Mouse (Mus musculus) heart, adult 2 months (tissue): ENCODE measurements around the gene Sycp3. TPM values are rescaled to one million over a fixed set of nuclear protein-coding genes. Genes with fewer than 3 reads are reported as not detected.
A peak's percentile ranks its signal among the peaks of the same experiment; 100 is the strongest.
"Not testable (repeated sequence)": the region's sequence is repeated elsewhere in the genome, so short reads cannot be mapped to it uniquely, and the experiment has no call there.

Experiments used
- DNase-seq, 2 experiments: peaks; one replicate each; pipeline ENCODE4 v3.0.0; 2021
- H3K27ac ChIP-seq: fragments of 200-600 bp; 2 replicates; pipeline ENCODE4 v1.8.1; 2022
- H3K27me3 ChIP-seq: fragments of 200-500 bp; 2 replicates; pipeline ENCODE4 v1.6.1; 2012; ENCODE audit warnings: mild to moderate bottlenecking, low read length, inconsistent platforms, mixed read lengths; ENCODE audit not compliant: control insufficient read depth, insufficient read depth
- H3K36me3 ChIP-seq: fragments of 200-500 bp; 2 replicates; pipeline ENCODE4 v1.6.1; 2012; ENCODE audit warnings: low read length, inconsistent platforms; ENCODE audit not compliant: control insufficient read depth, insufficient read depth
- H3K4me1 ChIP-seq: fragments of 200-500 bp; 2 replicates; pipeline ENCODE4 v1.6.1; 2011; ENCODE audit warnings: low read length; ENCODE audit not compliant: control insufficient read depth, insufficient read depth
- H3K4me3 ChIP-seq: fragments of 200-600 bp; 2 replicates; pipeline ENCODE4 v1.8.1; 2022
- H3K79me2 ChIP-seq: fragments of 200-500 bp; replicated peaks from 2 replicates; pipeline ENCODE4 v1.6.1; 2012; ENCODE audit warnings: mild to moderate bottlenecking, inconsistent platforms, low read length, moderate library complexity, mixed read lengths; ENCODE audit not compliant: control insufficient read depth, insufficient read depth
- H3K9ac ChIP-seq: fragments of 200-500 bp; 2 replicates; pipeline ENCODE4 v1.6.1; 2012; ENCODE audit warnings: low read depth, mild to moderate bottlenecking, control low read depth, inconsistent platforms, low read length, mixed read lengths
- CTCF ChIP-seq: fragments of 200-600 bp; IDR thresholded peaks from 2 replicates; pipeline ENCODE4 v1.8.1; 2022; ENCODE audit warnings: antibody characterized with exemption, mild to moderate bottlenecking, moderate library complexity
- EP300 ChIP-seq: fragments of 200-500 bp; IDR thresholded peaks from 2 replicates; pipeline ENCODE4 v1.6.1; 2011; ENCODE audit warnings: low read depth, low read length, control low read depth; ENCODE audit not compliant: insufficient read depth
- POLR2A ChIP-seq: fragments of 200-500 bp; IDR thresholded peaks from 2 replicates; pipeline ENCODE4 v1.6.1; 2011; ENCODE audit warnings: mild to moderate bottlenecking, low read depth, low read length, control low read depth; ENCODE audit not compliant: insufficient read depth
- WGBS: fragments of 180-500 bp; shearing (Covaris S2); methylation state at CpG from one replicate; pipeline ENCODE4 v1.1.7; 2018; 5-methylcytosine and 5-hydroxymethylcytosine counted together
- intact Hi-C: fragments of 180-260 bp; cut with DNase I; formaldehyde crosslinking; loops from one replicate; pipeline ENCODE4 v1.15.1; 2025
- polyA plus RNA-seq: library from polyadenylated mRNA; depleted of rRNA; stranded (reverse); fragments of >200 nt; gene quantifications from 2 replicates; pipeline ENCODE4 v1.2.3, GENCODE M21; 2012
- total RNA-seq, 2 experiments: library from RNA; stranded (reverse); gene quantifications; 2 replicates each; pipeline ENCODE4 v1.2.3; 2021

Gene Sycp3
- total and polyA plus RNA-seq, 3 experiments: not detected

GRCm38 (mm10) chr10:88507691-88508143 lies 48.3 kb downstream of the Sycp3 start:
- intact Hi-C loops: no loop called here
- no peak for TF ChIP-seq POLR2A
- no peak for TF ChIP-seq EP300
- TF ChIP-seq CTCF: no peak
- WGBS: 74% methylated on average over 7 of the region's 7 CpGs
- Histone ChIP-seq H3K36me3 (0 out of 2 replicates have a peak, but pooled peaks cover 2% of the 10 kb centered on the region), H3K79me2 (no peaks in the 10 kb centered on the region), H3K4me1 (peaks cover 1% of the 10 kb centered on the region; the same call in 1 of the 2 replicates), H3K4me3 (no peak overlapping the region), H3K27ac (no peak overlapping the region), H3K27me3 (no peaks in the 10 kb centered on the region), H3K9ac (no peak overlapping the region)
- no peak for DNase-seq

- no peak for TF ChIP-seq CTCF
- TF ChIP-seq EP300: peak; percentile 80
- 0 out of 2 replicates have a peak, but pooled peaks have one; percentile 13 for TF ChIP-seq POLR2A
- no peaks in the 10 kb centered on the region for H3K36me3 ChIP-seq
- no peaks in the 10 kb centered on the region for H3K79me2 ChIP-seq
- H3K27me3 ChIP-seq: no peaks in the 10 kb centered on the region
- H3K4me1 ChIP-seq: peaks cover 1% of the 10 kb centered on the region; the same call in 1 of the 2 replicates
- peak; percentile 53 to 80 for DNase-seq
- intact Hi-C loops: loop anchor here (5.0 kb wide), 1 partner anchor 112 kb away; no protein-coding TSS in a partner anchor
- H3K4me3 ChIP-seq: no peak overlapping the region
- WGBS: 39% methylated on average over 12 of the region's 12 CpGs
- 0 out of 2 replicates have a peak overlapping the region, but pooled peaks have one; percentile 4 for H3K9ac ChIP-seq
- H3K27ac ChIP-seq: peak overlapping the region; percentile 87
Measured at GRCm38 (mm10) chr10:88510503-88511271, 51.3 kb downstream of the Sycp3 start.

GRCm38 (mm10) chr10:88511355-88511754 lies 52.0 kb downstream of the Sycp3 start:
- Histone ChIP-seq H3K4me3 (no peak overlapping the region), H3K27ac (peak overlapping the region; percentile 87), H3K79me2 (no peaks in the 10 kb centered on the region), H3K4me1 (peaks cover 1% of the 10 kb centered on the region; the same call in 1 of the 2 replicates), H3K27me3 (no peaks in the 10 kb centered on the region), H3K36me3 (no peaks in the 10 kb centered on the region), H3K9ac (no peak overlapping the region)
- TF ChIP-seq POLR2A: no peak
- TF ChIP-seq CTCF: no peak
- TF ChIP-seq EP300: no peak
- WGBS: 64% methylated on average over 9 of the region's 9 CpGs
- intact Hi-C loops: loop anchor here (5.0 kb wide), 1 partner anchor 111 kb away; no protein-coding TSS in a partner anchor
- DNase-seq: no peak

GRCm38 (mm10) chr10:88513574-88514135 lies 54.3 kb downstream of the Sycp3 start:
- no peaks in the 10 kb centered on the region for H3K27me3 ChIP-seq
- H3K4me3 ChIP-seq: no peak overlapping the region
- H3K79me2 ChIP-seq: no peaks in the 10 kb centered on the region
- TF ChIP-seq CTCF: 0 out of 2 replicates have a peak, but pooled peaks have one; percentile 12
- no peak for TF ChIP-seq EP300
- no peak for TF ChIP-seq POLR2A
- H3K27ac ChIP-seq: peak overlapping the region; percentile 59
- H3K36me3 ChIP-seq: no peaks in the 10 kb centered on the region
- DNase-seq: no peak
- peaks cover 1% of the 10 kb centered on the region; the same call in 1 of the 2 replicates for H3K4me1 ChIP-seq
- H3K9ac ChIP-seq: no peak overlapping the region
- intact Hi-C loops: loop anchor here (5.0 kb wide), 1 partner anchor 109 kb away; no protein-coding TSS in a partner anchor
- 69% methylated on average over 8 of the region's 8 CpGs for whole genome bisulfite sequencing

GRCm38 (mm10) chr10:88514495-88514894 lies 55.1 kb downstream of the Sycp3 start:
- no peaks in the 10 kb centered on the region for H3K27me3 ChIP-seq
- H3K4me3 ChIP-seq: no peak overlapping the region
- H3K79me2 ChIP-seq: no peaks in the 10 kb centered on the region
- peak overlapping the region; percentile 59 for H3K27ac ChIP-seq
- H3K9ac ChIP-seq: no peak overlapping the region
- intact Hi-C loops: loop anchor here (5.0 kb wide), 1 partner anchor 108 kb away; no protein-coding TSS in a partner anchor
- no peaks in the 10 kb centered on the region for H3K36me3 ChIP-seq
- 33% methylated on average over 2 of the region's 2 CpGs for WGBS
- DNase-seq: peak; percentile 65 to 71
- TF ChIP-seq EP300: no peak
- peak; percentile 74 for TF ChIP-seq CTCF
- peaks cover 1% of the 10 kb centered on the region; the same call in 1 of the 2 replicates for H3K4me1 ChIP-seq

GRCm38 (mm10) chr10:88515049-88515448 lies 55.7 kb downstream of the Sycp3 start:
- H3K36me3 ChIP-seq, H3K4me1 ChIP-seq, H3K9ac ChIP-seq, DNase-seq, H3K27ac ChIP-seq, H3K4me3 ChIP-seq, H3K79me2 ChIP-seq, H3K27me3 ChIP-seq, intact Hi-C loops: not testable (repeated sequence)
- 84% methylated on average over 7 of the region's 7 CpGs for WGBS
